8 mouse cellular contexts compared by ENCODE assay signal in genomic region chr15:83170956-83171659, GRCm38 (mm10). TPM values are rescaled to one million over a fixed set of nuclear protein-coding genes. Genes with fewer than 3 reads are reported as not detected.
DNase-seq lines count a peak whose midpoint lies in the region; ATAC-seq and TF ChIP-seq lines count a peak whose summit lies in the region.

No protein-coding gene starts in this region.

- no peaks in the 10 kb centered on the region for H3K9me3 ChIP-seq in hindbrain, embryonic 13.5 days

- H3K27me3 ChIP-seq in hindbrain, embryonic 13.5 days: no peaks in the 10 kb centered on the region

- no peak for ATAC-seq in hindbrain, embryonic 13.5 days (ENCODE audit: low FRiP score)

- H3K4me2 ChIP-seq in hindbrain, embryonic 13.5 days: peak overlapping the region; percentile 73

- H3K4me3 ChIP-seq in lung, adult 2 months (replicated peaks; ENCODE audit: extremely low read depth, low read depth, low read length): peak overlapping the region; percentile 73
- H3K4me3 ChIP-seq in hindbrain, embryonic 13.5 days: peak overlapping the region; percentile 91

- peak overlapping the region; percentile 92 for H3K9ac ChIP-seq in hindbrain, embryonic 13.5 days

- DNase-seq in lung, adult 2 months: no peak
- DNase-seq in lung, postnatal 25 days (ENCODE audit: low spot score): no peak
- peak; percentile 41 for DNase-seq in brain, embryonic 14.5 days (ENCODE audit: low read depth)
- peak; percentile 65 for DNase-seq in lung, postnatal 10 days
- DNase-seq in yolk sac, embryonic 10.5 days (ENCODE audit: low spot score): no peak
- DNase-seq in right cerebral cortex, postnatal 14 days: no peak
- no peak for DNase-seq in embryo, embryonic 9.5 days (ENCODE audit: extremely low spot score)

- H3K27ac ChIP-seq in hindbrain, embryonic 13.5 days: no peak overlapping the region; the same call in 1 of the 2 replicates

- peaks cover 47% of the 10 kb centered on the region for H3K4me1 ChIP-seq in lung, adult 2 months (ENCODE audit: control insufficient read depth, insufficient read depth, low read length)
- H3K4me1 ChIP-seq in hindbrain, embryonic 13.5 days (replicated peaks): peaks cover 52% of the 10 kb centered on the region

- TF ChIP-seq POLR2A in lung, adult 2 months (IDR thresholded peaks at IDR 0.05; ENCODE audit: borderline replicate concordance, extremely low read depth, low read depth, low read length): no peak
- no peak for TF ChIP-seq POLR2A in brain, embryonic 14.5 days (IDR thresholded peaks at IDR 0.05; ENCODE audit: borderline replicate concordance, extremely low read depth, insufficient read depth, insufficient read length, poor library complexity, severe bottlenecking)

- 0 out of 2 replicates have a peak, but pooled peaks cover 3% of the 10 kb centered on the region for H3K36me3 ChIP-seq in hindbrain, embryonic 13.5 days

- 32% methylated on average over 8 of the region's 8 CpGs for WGBS in lung, adult 2 months
- WGBS in hindbrain, embryonic 13.5 days: 60% methylated on average over 8 of the region's 8 CpGs

- TF ChIP-seq CTCF in lung, adult 2 months (IDR thresholded peaks at IDR 0.05; ENCODE audit: insufficient read depth, low read length): no peak
- no peak for TF ChIP-seq CTCF in brain, embryonic 14.5 days (IDR thresholded peaks at IDR 0.05; ENCODE audit: borderline replicate concordance, extremely low read depth, insufficient read depth, insufficient read length)

RNA-seq across cellular contexts. Expression of gene Cyb5r3, which starts 1.3 kb away (rescaled TPM):
- polyA plus RNA-seq in lung, adult 2 months (2012; rRNA removed): 438 and 440 TPM in 2 replicates
- 49.4 and 85.4 TPM in 2 replicates for polyA plus RNA-seq in brain, embryonic 14.5 days (2012; rRNA removed)
- 117 and 134 TPM in 2 replicates for polyA plus RNA-seq in hindbrain, embryonic 13.5 days (2015; fragmentation: Nextera tagmentation; extraction: Ambion mirVana)

RNA-seq across cellular contexts. Expression of gene Poldip3, which starts 21.9 kb away (rescaled TPM):
- 46.5 and 55.8 TPM in 2 replicates for polyA plus RNA-seq in lung, adult 2 months (2012; rRNA removed)
- 92.9 and 101 TPM in 2 replicates for polyA plus RNA-seq in brain, embryonic 14.5 days (2012; rRNA removed)
- polyA plus RNA-seq in hindbrain, embryonic 13.5 days (2015; fragmentation: Nextera tagmentation; extraction: Ambion mirVana): 144 and 146 TPM in 2 replicates

RNA-seq across cellular contexts. Expression of gene Rrp7a, which starts 48.5 kb away (rescaled TPM):
- polyA plus RNA-seq in lung, adult 2 months (2012; rRNA removed): 82.1 and 85.3 TPM in 2 replicates
- 106 and 111 TPM in 2 replicates for polyA plus RNA-seq in brain, embryonic 14.5 days (2012; rRNA removed)
- 72.7 and 74.8 TPM in 2 replicates for polyA plus RNA-seq in hindbrain, embryonic 13.5 days (2015; fragmentation: Nextera tagmentation; extraction: Ambion mirVana)

Comparison
In these comparisons a context has a peak if more than half of its experiments do, and no peak if none do; other contexts are left out.
1. DNase-seq: peak in brain, embryonic 14.5 days (single experiment) and lung, postnatal 10 days (single experiment); none in lung, adult 2 months (single experiment), lung, postnatal 25 days (single experiment), yolk sac, embryonic 10.5 days (single experiment), right cerebral cortex, postnatal 14 days (single experiment) and embryo, embryonic 9.5 days (single experiment).